Mouse (Mus musculus): ENCODE measurements around the gene Vmn1r3. TPM values are rescaled to one million over a fixed set of nuclear protein-coding genes. Genes with fewer than 3 reads are reported as not detected.

Vmn1r3 gene
- polyA plus RNA-seq, 1 experiment from 2014 or later, result not detected

Other genes starting within 250 kb of the Vmn1r3 start
- gene Vmn1r2, start 18.0 kb downstream of the Vmn1r3 start, polyA plus RNA-seq (2015; fragmentation: Nextera tagmentation; extraction: Ambion mirVana), result not detected in 2 replicates

Measured in lung, embryonic 15.5 days (tissue).